Mouse (Mus musculus) splenic B cell, adult 2 months (primary cell): ENCODE measurements around the gene Myo5c.

Experiments used
- DNase-seq: peaks from one replicate; pipeline ENCODE4 v3.0.0-alpha.2; 2011; ENCODE audit warnings: low read depth, low spot score
- H3K27me3 ChIP-seq: 2 replicates; pipeline ENCODE4 v1.6.1; 2012; ENCODE audit warnings: mild to moderate bottlenecking, low read length, moderate library complexity, mixed read lengths; ENCODE audit not compliant: control insufficient read depth, poor library complexity, insufficient read depth, severe bottlenecking
- H3K36me3 ChIP-seq: 2 replicates; pipeline ENCODE4 v1.6.1; 2012; ENCODE audit warnings: mild to moderate bottlenecking, low read length, moderate library complexity, mixed read lengths; ENCODE audit not compliant: control insufficient read depth, poor library complexity, insufficient read depth, severe bottlenecking

The Myo5c gene

GRCm38 (mm10) chr9:75314517-75315105 lies 82.8 kb downstream of the Myo5c start:
- Histone ChIP-seq H3K36me3 (no peaks in the 10 kb centered on the region), H3K27me3 (no peaks in the 10 kb centered on the region)
- DNase-seq = no peak

GRCm38 (mm10) chr9:75315238-75315637 lies 83.4 kb downstream of the Myo5c start:
- no peaks in the 10 kb centered on the region for H3K36me3 ChIP-seq
- DNase-seq = no peak
- H3K27me3 ChIP-seq = no peaks in the 10 kb centered on the region

GRCm38 (mm10) chr9:75316771-75317170 lies 85.0 kb downstream of the Myo5c start:
- no peaks in the 10 kb centered on the region for H3K36me3 ChIP-seq
- DNase-seq = no peak
- H3K27me3 ChIP-seq = no peaks in the 10 kb centered on the region

DNA sequence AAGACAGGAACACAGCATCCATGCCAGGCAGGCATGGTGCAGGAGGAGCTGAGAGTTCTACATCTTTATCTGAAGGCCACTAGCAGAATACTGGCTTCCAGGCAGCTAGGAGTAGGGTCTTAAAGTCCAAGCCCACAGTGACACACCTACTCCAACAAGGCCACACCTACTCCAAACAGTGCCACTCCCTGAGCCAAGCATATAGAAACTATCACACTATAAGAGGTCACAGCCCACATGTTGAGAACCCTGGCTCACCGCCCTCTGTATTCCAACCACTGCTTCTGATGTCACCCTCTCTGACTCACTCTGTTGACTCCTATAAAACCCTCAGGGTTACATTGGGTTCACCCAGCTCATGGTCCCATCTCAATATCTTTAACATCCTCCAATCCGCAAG lies 86.4 kb downstream of the Myo5c start:
- no peak for DNase-seq
- no peaks in the 10 kb centered on the region for H3K36me3 ChIP-seq
- no peaks in the 10 kb centered on the region for H3K27me3 ChIP-seq

DNA sequence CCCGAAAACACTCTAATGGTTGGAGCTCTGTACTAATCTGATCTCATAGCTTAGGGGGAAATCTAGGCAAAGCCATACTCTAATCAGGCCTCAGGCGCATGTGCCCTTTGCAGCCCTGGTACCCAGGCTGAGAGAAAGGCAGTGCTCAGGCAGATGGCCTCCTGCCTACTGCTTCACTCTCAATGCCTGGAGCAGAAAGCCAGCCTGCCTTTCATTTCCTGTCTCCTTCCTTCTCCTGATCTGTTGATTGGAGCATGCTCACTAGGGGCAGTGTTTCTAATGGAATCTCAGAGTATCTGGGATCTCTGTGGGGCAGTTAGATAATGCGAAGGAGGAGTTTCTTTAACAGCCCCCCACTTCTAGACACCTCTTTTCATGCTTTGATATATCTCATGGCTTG lies 87.5 kb downstream of the Myo5c start:
- Histone ChIP-seq H3K36me3 (no peaks in the 10 kb centered on the region), H3K27me3 (no peaks in the 10 kb centered on the region)
- DNase-seq = no peak

GRCm38 (mm10) chr9:75322099-75322885 lies 90.5 kb downstream of the Myo5c start:
- DNase-seq = no peak
- Histone ChIP-seq H3K27me3 (no peaks in the 10 kb centered on the region), H3K36me3 (no peaks in the 10 kb centered on the region)

DNA sequence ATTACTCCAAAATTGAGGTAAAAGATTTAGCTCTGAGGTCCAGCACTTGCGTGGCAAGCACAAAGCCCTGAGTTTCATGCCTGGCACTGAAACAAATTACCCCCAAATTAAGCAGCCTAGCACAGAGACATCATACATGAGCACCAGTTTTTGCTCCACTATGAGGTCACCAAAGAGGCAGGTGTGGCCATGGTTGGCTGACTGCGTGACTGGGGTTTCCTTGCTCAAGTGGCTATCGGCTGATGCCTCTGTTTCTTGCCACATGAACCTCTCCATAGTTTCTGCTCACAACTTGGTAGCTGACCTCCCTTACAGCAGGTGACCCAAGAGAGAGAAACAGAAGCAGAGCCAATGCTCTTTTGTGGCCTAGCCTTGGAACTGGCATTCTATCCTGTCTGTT lies 96.2 kb downstream of the Myo5c start:
- H3K36me3 ChIP-seq = no peaks in the 10 kb centered on the region
- peak; percentile 37 for DNase-seq

DNA sequence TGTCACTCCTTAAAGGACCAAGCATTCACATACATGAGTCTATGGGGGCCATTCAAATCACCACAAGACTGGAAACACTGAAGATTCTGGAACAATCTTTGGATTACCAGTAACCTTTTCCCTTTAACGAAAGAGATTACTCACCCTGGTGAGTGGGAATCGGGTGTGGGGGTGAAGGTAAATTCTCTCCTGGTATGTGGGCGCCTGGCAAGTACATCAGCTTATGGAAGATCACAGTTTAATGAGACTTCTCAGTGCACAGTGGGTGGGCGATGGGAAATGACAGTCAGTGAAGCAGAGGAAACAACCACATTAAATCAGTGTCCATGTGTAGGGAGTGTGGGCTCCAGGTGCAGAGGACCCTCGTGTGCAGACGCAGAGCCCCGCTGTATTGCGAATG lies 99.0 kb downstream of the Myo5c start:
- H3K36me3 ChIP-seq = no peaks in the 10 kb centered on the region
- DNase-seq = no peak
- no peaks in the 10 kb centered on the region for H3K27me3 ChIP-seq

More for the DNA sequence above, 96.2 kb downstream of the Myo5c start:
- H3K27me3 ChIP-seq = no peaks in the 10 kb centered on the region

- no peaks in the 10 kb centered on the region for H3K36me3 ChIP-seq
- H3K27me3 ChIP-seq = no peaks in the 10 kb centered on the region
- DNase-seq = no peak
Observed at GRCm38 (mm10) chr9:75334440-75334839, 102.6 kb downstream of the Myo5c start.

GRCm38 (mm10) chr9:75338016-75338415 lies 106.2 kb downstream of the Myo5c start:
- Histone ChIP-seq H3K36me3 (no peaks in the 10 kb centered on the region), H3K27me3 (no peaks in the 10 kb centered on the region)
- no peak for DNase-seq

DNA sequence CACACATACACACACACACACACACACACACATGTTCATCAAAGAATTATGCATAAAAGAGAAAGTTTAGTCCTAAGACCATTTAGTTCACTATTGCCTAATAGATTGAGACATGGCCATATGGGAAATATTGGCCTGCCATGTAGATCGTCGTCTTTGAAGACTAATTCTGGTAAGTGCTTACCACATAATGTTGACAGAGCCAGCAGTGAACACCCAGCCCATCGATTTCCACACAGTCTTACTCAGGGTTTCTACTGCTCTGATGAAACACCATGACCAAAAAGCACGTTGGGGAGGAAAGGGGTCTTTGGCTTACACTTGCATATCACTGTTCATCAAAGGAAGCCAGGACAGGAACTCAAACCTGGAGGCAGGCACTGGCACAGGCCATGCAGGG lies 110.6 kb downstream of the Myo5c start:
- DNase-seq = no peak
- Histone ChIP-seq H3K27me3 (no peaks in the 10 kb centered on the region; the same call in 1 of the 2 replicates), H3K36me3 (no peaks in the 10 kb centered on the region)

DNA sequence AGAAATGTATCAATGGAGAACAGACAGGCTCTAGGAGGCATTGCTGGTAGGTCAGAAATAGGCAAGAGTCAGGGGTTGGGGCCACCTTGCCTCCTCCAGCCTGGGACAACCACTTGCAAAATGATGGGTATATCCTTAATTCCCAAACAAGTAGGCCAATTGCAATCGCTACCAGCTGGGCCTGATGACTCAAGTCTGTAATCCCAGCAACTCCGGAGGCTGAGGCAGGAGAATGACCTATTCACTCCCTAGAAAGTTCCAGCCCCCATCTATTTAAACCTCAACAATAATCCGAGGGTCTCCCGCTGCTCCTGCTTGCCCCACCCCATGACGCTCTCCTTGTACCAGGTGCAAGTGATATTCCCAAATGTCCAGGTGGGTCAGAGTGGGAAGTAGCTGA lies 115.6 kb downstream of the Myo5c start, which contains the start of gene Bcl2l10:
Gene Bcl2l10 (plus strand): TSS at position 301 of the 400 bp plus-strand sequence.
- Histone ChIP-seq H3K27me3 (no peaks in the 10 kb centered on the region; the same call in 1 of the 2 replicates), H3K36me3 (no peaks in the 10 kb centered on the region)
- no peak for DNase-seq

DNA sequence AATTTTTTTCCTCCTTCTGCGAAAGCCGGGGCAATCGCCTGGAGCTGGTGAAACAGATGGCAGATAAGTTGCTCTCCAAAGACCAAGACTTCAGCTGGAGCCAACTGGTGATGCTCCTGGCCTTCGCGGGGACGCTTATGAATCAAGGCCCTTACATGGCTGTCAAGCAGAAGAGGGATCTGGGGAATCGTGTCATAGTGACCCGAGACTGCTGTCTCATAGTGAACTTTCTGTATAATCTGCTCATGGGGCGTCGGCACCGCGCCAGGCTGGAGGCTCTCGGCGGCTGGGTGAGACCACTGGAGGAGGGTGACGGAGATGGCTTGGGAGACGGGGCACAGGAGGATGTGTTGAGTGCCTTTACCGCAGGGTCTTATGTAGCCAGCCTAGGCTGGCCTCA lies 116.2 kb downstream of the Myo5c start:
- Histone ChIP-seq H3K27me3 (no peaks in the 10 kb centered on the region; the same call in 1 of the 2 replicates), H3K36me3 (no peaks in the 10 kb centered on the region)
- DNase-seq = no peak

GRCm38 (mm10) chr9:75348641-75349040 lies 116.8 kb downstream of the Myo5c start:
- no peak for DNase-seq
- Histone ChIP-seq H3K27me3 (no peaks in the 10 kb centered on the region; the same call in 1 of the 2 replicates), H3K36me3 (no peaks in the 10 kb centered on the region)

GRCm38 (mm10) chr9:75353094-75353493 lies 121.3 kb downstream of the Myo5c start:
- no peak for DNase-seq
- Histone ChIP-seq H3K27me3 (no peaks in the 10 kb centered on the region), H3K36me3 (no peaks in the 10 kb centered on the region)
